Mouse (Mus musculus) megakaryocyte, embryonic 14.5 days (primary cell): ENCODE measurements around the gene Csrp1.

Source experiments
- FLI1 ChIP-seq: IDR thresholded peaks from 2 replicates; pipeline ENCODE4 v1.6.1; 2012; ENCODE audit warnings: low read length, inconsistent platforms, mixed read lengths
- GATA1 ChIP-seq: IDR thresholded peaks from 3 replicates; pipeline ENCODE4 v1.6.1; 2012; ENCODE audit warnings: mixed read lengths, low read length, inconsistent platforms, borderline replicate concordance

GRCm38 (mm10) chr1:135730296-135730695, 10.4 kb downstream of the Csrp1 start:
- no peak for TF ChIP-seq FLI1
- TF ChIP-seq GATA1: no peak
